Mouse (Mus musculus) intestine, postnatal 0 days (tissue): ENCODE data around the gene Cep41. TPM values are rescaled to one million over a fixed set of nuclear protein-coding genes. Genes with fewer than 3 reads are reported as not detected.
A peak's percentile ranks its signal among the peaks of the same experiment; 100 is the strongest.

Experiments used
- ATAC-seq: fragments of 200-750 bp; cut with Nextera tagmentation; 2 replicates; pipeline ENCODE4 v1.8.0; 2017; ENCODE audit warnings: mild to moderate bottlenecking, moderate TSS enrichment, moderate library complexity
- H3K27ac ChIP-seq: fragments of 300-500 bp; sonication (generic); 2 replicates; pipeline ENCODE4 v1.5.1; 2014; ENCODE audit warnings: mild to moderate bottlenecking, low read depth, low read length, moderate library complexity
- H3K27me3 ChIP-seq: fragments of 300-500 bp; sonication (generic); replicated peaks from 2 replicates; pipeline ENCODE4 v1.6.1; 2014; ENCODE audit warnings: low read length, mixed read lengths; ENCODE audit not compliant: control insufficient read depth, insufficient read depth
- H3K36me3 ChIP-seq: fragments of 300-500 bp; sonication (generic); 2 replicates; pipeline ENCODE4 v1.6.1; 2014; ENCODE audit warnings: mild to moderate bottlenecking, moderate library complexity; ENCODE audit not compliant: control insufficient read depth, insufficient read depth
- H3K4me1 ChIP-seq: fragments of 300-500 bp; sonication (generic); replicated peaks from 2 replicates; pipeline ENCODE4 v1.6.1; 2014; ENCODE audit warnings: antibody characterized with exemption, low read length, mixed read lengths; ENCODE audit not compliant: control insufficient read depth, insufficient read depth
- H3K4me2 ChIP-seq: fragments of 300-500 bp; sonication (generic); replicated peaks from 2 replicates; pipeline ENCODE4 v1.6.1; 2014; ENCODE audit warnings: low read depth, mild to moderate bottlenecking, moderate library complexity
- H3K4me3 ChIP-seq: fragments of 300-500 bp; sonication (generic); 2 replicates; pipeline ENCODE4 v1.5.1; 2014; ENCODE audit warnings: low read depth, low read length
- H3K9ac ChIP-seq: fragments of 300-500 bp; sonication (generic); 2 replicates; pipeline ENCODE4 v1.6.1; 2014; ENCODE audit warnings: mild to moderate bottlenecking, low read depth, low read length
- H3K9me3 ChIP-seq: fragments of 300-500 bp; sonication (generic); 2 replicates; pipeline ENCODE4 v1.6.1; 2016; ENCODE audit warnings: mixed run types; ENCODE audit not compliant: control insufficient read depth
- CTCF ChIP-seq: sonication (generic); IDR thresholded peaks from 2 replicates; pipeline ENCODE4 v1.5.1; 2016; ENCODE audit warnings: low read depth, mild to moderate bottlenecking, control low read depth, antibody characterized with exemption, moderate library complexity
- WGBS: fragments of 180-500 bp; shearing (Covaris S2); extraction: QIAGEN DNeasy Blood & Tissue Kit; methylation state at CpG from one replicate; pipeline ENCODE4 v1.1.7; 2014; 5-methylcytosine and 5-hydroxymethylcytosine counted together
- polyA plus RNA-seq: library from polyadenylated mRNA; unstranded; fragments of >200 nt; fragmentation: Nextera tagmentation; extraction: Ambion mirVana; gene quantifications from 2 replicates; pipeline ENCODE4 v1.2.1, GENCODE M21; 2015

Cep41 gene
- 3.7 and 4.4 TPM in 2 replicates for polyA plus RNA-seq

GRCm38 (mm10) chr6:30693350-30693991 lies at the start of gene Cep41:
Gene Cep41, minus strand, starts transcription at chr6:30693749.
- no peaks in the 10 kb centered on the region for H3K36me3 ChIP-seq
- 3% methylated on average over 46 of the region's 52 CpGs for WGBS
- H3K9ac ChIP-seq, result peak within 1 kb of the TSS; percentile 59
- H3K4me1 ChIP-seq, result peaks cover 6% of the 10 kb centered on the region; the same call in 1 of the 2 replicates
- H3K27me3 ChIP-seq, result no peaks in the 10 kb centered on the region
- H3K9me3 ChIP-seq, result no peaks in the 10 kb centered on the region
- H3K4me3 ChIP-seq, result peak within 1 kb of the TSS; percentile 69
- peak; percentile 99 for ATAC-seq
- no peak for TF ChIP-seq CTCF
- H3K27ac ChIP-seq, result peak within 1 kb of the TSS; percentile 74
- H3K4me2 ChIP-seq, result peak within 1 kb of the TSS; percentile 74

GRCm38 (mm10) chr6:30739177-30739747 lies 45.7 kb upstream of the Cep41 start:
- Histone ChIP-seq H3K9me3 (peaks cover 14% of the 10 kb centered on the region), H3K4me3 (peak overlapping the region; percentile 43), H3K4me2 (peak overlapping the region; percentile 40; the same call in 1 of the 2 replicates), H3K4me1 (no peaks in the 10 kb centered on the region), H3K27me3 (no peaks in the 10 kb centered on the region; the same call in 1 of the 2 replicates), H3K36me3 (peaks cover 12% of the 10 kb centered on the region; the same call in 1 of the 2 replicates), H3K9ac (no peak overlapping the region), H3K27ac (no peak overlapping the region)
- 55% methylated on average over 10 of the region's 10 CpGs for WGBS
- no peak for TF ChIP-seq CTCF
- no peak for ATAC-seq

GRCm38 (mm10) chr6:30738464-30739006 lies 45.0 kb upstream of the Cep41 start:
- Histone ChIP-seq H3K27me3 (no peaks in the 10 kb centered on the region; the same call in 1 of the 2 replicates), H3K4me3 (peak overlapping the region; percentile 43), H3K36me3 (peaks cover 6% of the 10 kb centered on the region; the same call in 1 of the 2 replicates), H3K4me1 (no peaks in the 10 kb centered on the region), H3K4me2 (peak overlapping the region; percentile 61), H3K27ac (no peak overlapping the region), H3K9ac (no peak overlapping the region), H3K9me3 (peaks cover 14% of the 10 kb centered on the region)
- no peak for TF ChIP-seq CTCF
- 51% methylated on average over 20 of the region's 20 CpGs for WGBS
- ATAC-seq, result no peak

DNA sequence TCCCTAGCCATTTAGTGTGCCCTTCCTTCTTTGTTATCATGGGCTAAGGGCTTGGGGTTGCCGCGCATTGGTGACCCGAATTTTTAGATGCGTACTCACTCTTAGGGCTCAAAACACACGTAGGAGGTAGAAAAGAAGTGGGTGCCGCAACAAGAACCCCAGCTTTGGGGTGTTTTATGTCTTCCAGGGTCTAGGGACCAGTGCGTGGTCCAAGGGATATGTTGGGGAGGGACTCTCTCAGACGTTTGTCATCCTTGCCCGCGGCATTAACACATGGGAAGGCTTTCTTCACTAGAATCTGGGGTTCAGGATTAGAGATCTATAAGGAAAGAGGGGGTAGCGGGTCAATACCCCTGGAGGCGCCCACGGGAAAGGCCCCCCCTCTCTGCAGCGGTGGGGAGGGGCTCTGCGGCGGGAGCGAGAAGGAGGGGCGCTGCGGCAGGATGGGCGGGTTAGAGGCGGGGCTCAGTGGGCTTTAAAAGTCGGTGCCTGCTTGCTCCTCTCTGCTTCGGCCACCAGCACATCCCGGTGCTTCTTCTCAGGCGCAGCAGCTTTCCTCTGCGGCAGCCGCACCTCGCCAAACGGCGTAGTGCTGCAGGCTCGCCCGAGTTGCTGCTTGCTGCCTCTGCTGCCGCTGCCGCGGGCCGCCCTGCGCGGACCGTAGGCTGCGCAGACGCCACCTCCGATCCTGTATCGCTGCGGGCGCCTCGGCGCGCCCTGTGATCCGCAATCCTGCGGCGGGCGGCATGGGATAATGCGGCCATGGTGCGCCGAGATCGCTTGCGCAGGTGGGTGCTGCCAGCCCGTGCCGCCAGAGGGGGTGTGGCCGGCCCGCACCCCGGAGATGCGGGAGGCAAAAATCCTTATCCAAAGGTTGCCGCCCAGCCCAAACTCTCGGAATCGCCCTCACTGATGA lies 44.3 kb upstream of the Cep41 start:
- peak overlapping the region; percentile 61 for H3K4me2 ChIP-seq
- H3K36me3 ChIP-seq, result peaks cover 5% of the 10 kb centered on the region; the same call in 1 of the 2 replicates
- no peak overlapping the region; the same call in 1 of the 2 replicates for H3K27ac ChIP-seq
- peaks cover 14% of the 10 kb centered on the region for H3K9me3 ChIP-seq
- no peaks in the 10 kb centered on the region; the same call in 1 of the 2 replicates for H3K27me3 ChIP-seq
- peak; percentile 29; the same call in 1 of the 2 replicates for ATAC-seq
- H3K9ac ChIP-seq, result no peak overlapping the region
- peak overlapping the region; percentile 43 for H3K4me3 ChIP-seq
- 42% methylated on average over 57 of the region's 66 CpGs for WGBS
- no peak; the same call in 1 of the 2 replicates for TF ChIP-seq CTCF
- H3K4me1 ChIP-seq, result no peaks in the 10 kb centered on the region

DNA sequence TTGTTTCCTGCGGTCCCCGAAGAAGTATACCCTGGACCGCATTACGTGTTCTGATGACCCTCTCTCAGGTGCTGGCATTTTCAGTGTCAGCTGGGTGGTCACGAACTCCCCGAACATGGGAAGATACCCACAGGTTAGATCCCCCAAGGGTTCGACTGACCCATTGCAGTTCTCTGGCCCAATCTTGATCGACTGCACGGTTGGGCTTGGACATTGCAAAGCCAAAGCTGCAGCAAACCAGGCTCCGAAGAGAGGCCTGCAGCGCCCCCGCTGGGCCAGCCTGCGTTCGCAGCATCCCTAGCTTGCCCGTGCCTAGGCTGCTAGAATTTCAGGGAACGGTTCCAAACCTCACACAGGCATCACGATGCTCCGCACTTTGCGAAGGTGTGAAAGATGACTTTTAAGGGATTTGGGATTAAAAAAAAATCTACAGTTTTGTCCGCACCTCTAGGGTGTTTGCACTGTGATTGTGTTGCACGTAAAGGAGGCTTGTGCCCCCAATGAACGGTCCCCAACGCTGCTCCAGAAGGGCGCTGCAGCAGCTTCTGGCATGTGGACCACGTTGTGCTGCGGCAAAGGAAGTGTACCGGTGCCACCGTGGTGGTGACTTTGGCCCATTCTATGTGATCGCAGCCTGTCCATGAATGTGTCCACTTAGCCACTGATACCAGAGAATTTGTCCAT lies 43.5 kb upstream of the Cep41 start:
- H3K9me3 ChIP-seq, result peaks cover 14% of the 10 kb centered on the region
- ATAC-seq, result 0 out of 2 replicates have a peak, but pooled peaks have one; percentile 20
- H3K4me1 ChIP-seq, result no peaks in the 10 kb centered on the region
- no peak overlapping the region for H3K27ac ChIP-seq
- peak; percentile 79 for TF ChIP-seq CTCF
- no peaks in the 10 kb centered on the region; the same call in 1 of the 2 replicates for H3K27me3 ChIP-seq
- 47% methylated on average over 29 of the region's 29 CpGs for WGBS
- no peaks in the 10 kb centered on the region for H3K36me3 ChIP-seq
- H3K4me2 ChIP-seq, result peak overlapping the region; percentile 61
- no peak overlapping the region for H3K9ac ChIP-seq
- peak overlapping the region; percentile 43 for H3K4me3 ChIP-seq
